11 mouse cellular contexts compared by ENCODE assay signal in genomic region chr19:16903106-16903505, GRCm38 (mm10). TPM values are rescaled to one million over a fixed set of nuclear protein-coding genes. Genes with fewer than 3 reads are reported as not detected.
DNase-seq lines count a peak whose midpoint lies in the region; ATAC-seq and TF ChIP-seq lines count a peak whose summit lies in the region.
"Had no signal": no experiment of that assay in that cellular context is flagged by ENCODE, and none has a peak within 500 bp of the region (broad histone marks: within the 10 kb centered on the region; RNA-seq: fewer than 3 reads in every experiment).

No protein-coding gene starts in this region.

- H3K4me1 ChIP-seq in heart, postnatal 0 days (ENCODE audit: control insufficient read depth, insufficient read depth): no peaks in the 10 kb centered on the region

- no peak overlapping the region for H3K27ac ChIP-seq in heart, postnatal 0 days (ENCODE audit: low read depth)

- peak; percentile 54 for TF ChIP-seq CTCF in heart, postnatal 0 days (IDR thresholded peaks at IDR 0.05; ENCODE audit: low read depth)

- no peak overlapping the region for H3K9ac ChIP-seq in heart, postnatal 0 days (replicated peaks; ENCODE audit: low read depth, low read length)

- no peak overlapping the region for H3K4me2 ChIP-seq in heart, postnatal 0 days (ENCODE audit: low read depth, low read length)
- H3K4me2 ChIP-seq in myocyte (ENCODE audit: low read depth): no peak overlapping the region

- H3K27me3 ChIP-seq in heart, postnatal 0 days (ENCODE audit: control insufficient read depth, insufficient read depth, low read length): no peaks in the 10 kb centered on the region
- no peaks in the 10 kb centered on the region for H3K27me3 ChIP-seq in myocyte (ENCODE audit: control insufficient read depth, insufficient read depth, insufficient read length)

- peak; percentile 6 for DNase-seq in embryo, embryonic 10.5 days (ENCODE audit: low spot score)
- DNase-seq in embryo, embryonic 11 days: no peak
- DNase-seq in ovary, adult 18-20 months (ENCODE audit: low spot score): peak; percentile 6
- no peak for DNase-seq in ovary, postnatal 10 days (ENCODE audit: low spot score)
- no peak for DNase-seq in heart, postnatal 0 days (ENCODE audit: low spot score)
- DNase-seq in frontal cortex, postnatal 36 days (ENCODE audit: low spot score in 2 of 2): no peak
- DNase-seq in layer of hippocampus, adult 9-11 months: no peak

- H3K4me3 ChIP-seq in heart, postnatal 0 days (ENCODE audit: low read depth, low read length): no peak overlapping the region
- H3K4me3 ChIP-seq in myocyte: no peak overlapping the region

- no peak for TF ChIP-seq POLR2A in myocyte (IDR thresholded peaks at IDR 0.05; ENCODE audit: insufficient read length, low read depth)

- ATAC-seq in heart, postnatal 0 days (ENCODE audit: insufficient read depth, low read depth): no peak

- 61% methylated on average over 2 of the region's 2 CpGs for WGBS in heart, postnatal 0 days

- H3K9me3 ChIP-seq in heart, postnatal 0 days (replicated peaks; ENCODE audit: control insufficient read depth, low read length): no peaks in the 10 kb centered on the region
- H3K9me3 ChIP-seq: G1E had no signal

- no peak for TF ChIP-seq EP300 in heart, postnatal 0 days (IDR thresholded peaks at IDR 0.05; ENCODE audit: low read depth)

- H3ac ChIP-seq in myocyte (ENCODE audit: control insufficient read depth, insufficient read length): no peak overlapping the region

- H3K79me2 ChIP-seq in myocyte (ENCODE audit: control insufficient read depth, insufficient read depth): no peaks in the 10 kb centered on the region

- H3K36me3 ChIP-seq in heart, postnatal 0 days (replicated peaks; ENCODE audit: control insufficient read depth, insufficient read depth, low read length): no peaks in the 10 kb centered on the region
- H3K36me3 ChIP-seq in myocyte (ENCODE audit: control insufficient read depth, insufficient read depth): no peaks in the 10 kb centered on the region
- H3K36me3 ChIP-seq: G1E had no signal

TF ChIP-seq in myocyte, 11 proteins besides CTCF, POLR2A, EP300 and RAD21:
- TF ChIP-seq USF1 (IDR thresholded peaks at IDR 0.05; ENCODE audit: low read depth) (peak; percentile 29), TCF3 (IDR thresholded peaks at IDR 0.05; ENCODE audit: insufficient read length, low read depth) (no peak), REST (IDR thresholded peaks at IDR 0.05; ENCODE audit: insufficient read depth, insufficient read length) (no peak), TCF12 (IDR thresholded peaks at IDR 0.05; ENCODE audit: insufficient read depth, poor library complexity, severe bottlenecking) (no peak), MAX (IDR thresholded peaks at IDR 0.05; ENCODE audit: low read depth) (no peak), SRF (IDR thresholded peaks at IDR 0.05; ENCODE audit: control insufficient read depth, insufficient read length, low read depth) (no peak), MYOG (IDR thresholded peaks at IDR 0.05; ENCODE audit: control insufficient read depth in 1 of 3, insufficient read depth in 1 of 3, insufficient read length in 2 of 3, low read depth in 2 of 3) (peak in 1 of 3 experiments; percentile 9), POLR2AphosphoS2 (IDR thresholded peaks at IDR 0.05; ENCODE audit: insufficient read length, low read depth) (no peak), CEBPB (IDR thresholded peaks at IDR 0.05; ENCODE audit: insufficient read depth, poor library complexity, severe bottlenecking) (no peak)

RNA-seq across cellular contexts. Expression of gene Foxb2, which starts 29.5 kb away (rescaled TPM):
- not detected in 2 replicates for total RNA-seq in heart, postnatal 0 days (2014; rRNA removed; ENCODE audit: low replicate concordance)
- not detected in 2 replicates for polyA plus RNA-seq in heart, postnatal 0 days (2015; fragmentation: Nextera tagmentation; extraction: Ambion mirVana)
- not detected for polyA plus RNA-seq in myocyte (2012; fragmentation: generic; extraction: Trizol)
- polyA plus RNA-seq: G1E; lung, embryonic 16.5 days; stomach, embryonic 14.5 days had no signal

RNA-seq across cellular contexts. Expression of gene Prune2, which starts 52.8 kb away (rescaled TPM):
- total RNA-seq in heart, postnatal 0 days (2014; rRNA removed; ENCODE audit: low replicate concordance): 10.5 and 20.8 TPM in 2 replicates
- 4.0 and 4.6 TPM in 2 replicates for polyA plus RNA-seq in heart, postnatal 0 days (2015; fragmentation: Nextera tagmentation; extraction: Ambion mirVana)
- 61.8 TPM for polyA plus RNA-seq in myocyte (2012; fragmentation: generic; extraction: Trizol)
- polyA plus RNA-seq: G1E had no signal

Comparison
In these comparisons a context has a peak if more than half of its experiments do, and no peak if none do; other contexts are left out.
1. DNase-seq: peak in embryo, embryonic 10.5 days (single experiment) and ovary, adult 18-20 months (single experiment); none in embryo, embryonic 11 days (single experiment), ovary, postnatal 10 days (single experiment), heart, postnatal 0 days (single experiment), frontal cortex, postnatal 36 days (0 of 2) and layer of hippocampus, adult 9-11 months (single experiment).
2. RNA of gene Prune2, which starts 52.8 kb away (polyA plus RNA-seq): 61.8 TPM in myocyte (single experiment); 4.0 to 4.6 TPM in heart, postnatal 0 days; every median in the first group is over 10 times any median in the second.